Mouse (Mus musculus) lung, postnatal 0 days (tissue): ENCODE data around the gene Schip1.

ENCODE experiments used
- CTCF ChIP-seq: IDR thresholded peaks from 2 replicates; pipeline ENCODE4 v1.5.1; 2016; ENCODE audit warnings: antibody characterized with exemption, mild to moderate bottlenecking
- EP300 ChIP-seq: IDR thresholded peaks from 2 replicates; pipeline ENCODE4 v1.6.1; 2016; ENCODE audit warnings: antibody characterized with exemption, mild to moderate bottlenecking, control low read depth

DNA sequence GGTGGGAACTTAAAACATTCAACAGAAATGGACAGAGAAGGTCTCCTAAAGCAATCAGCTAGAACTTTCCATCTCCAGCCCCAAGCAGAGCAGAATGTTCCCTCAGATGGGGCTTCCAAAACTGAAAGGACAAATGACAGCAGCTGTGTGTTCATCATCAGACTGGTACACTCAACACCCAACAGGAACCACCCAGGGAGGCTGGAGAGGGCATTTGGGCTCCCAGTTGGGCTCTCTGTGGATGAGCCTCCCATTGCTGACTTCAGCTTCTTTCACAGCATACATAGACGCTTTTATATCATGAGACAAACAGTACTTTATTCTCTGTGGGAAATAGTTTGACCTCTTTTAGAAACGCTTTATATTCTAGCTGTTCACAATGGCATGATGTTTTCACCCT, 291.9 kb downstream of the Schip1 start:
- TF ChIP-seq CTCF = no peak
- no peak for TF ChIP-seq EP300
